Mouse (Mus musculus) adrenal gland, adult 18-20 months (tissue): ENCODE data around the gene Olfr65. TPM values are rescaled to one million over a fixed set of nuclear protein-coding genes. Genes with fewer than 3 reads are reported as not detected.

ENCODE experiments used
- total RNA-seq, 2 experiments: library from RNA; stranded (reverse); gene quantifications; 1 replicate in 1 of 2; 2 replicates in 1 of 2; pipeline ENCODE4 v1.2.3; 2021

Olfr65 gene
- total RNA-seq, 2 experiments from 2014 or later, result not detected

Other genes starting within 250 kb of the Olfr65 start
- not detected for gene Olfr623, start 239.8 kb upstream of the Olfr65 start, total RNA-seq
- gene Olfr624, start 232.3 kb upstream of the Olfr65 start, total RNA-seq, result not detected
- not detected for gene Olfr625-ps1, start 220.8 kb upstream of the Olfr65 start, total RNA-seq
- gene Olfr243, start 188.8 kb upstream of the Olfr65 start, total RNA-seq, result not detected
- gene Olfr628, start 173.1 kb upstream of the Olfr65 start, total RNA-seq, result not detected
- gene Olfr629, start 158.5 kb upstream of the Olfr65 start, total RNA-seq, result not detected
- not detected for gene Olfr630, start 146.2 kb upstream of the Olfr65 start, total RNA-seq
- not detected for gene Olfr69, start 131.9 kb upstream of the Olfr65 start, total RNA-seq
- gene Olfr68, start 123.8 kb upstream of the Olfr65 start, total RNA-seq, result not detected
- gene Olfr67, start 111.7 kb upstream of the Olfr65 start, total RNA-seq, result not detected
- 100 to 1,000 TPM; 185 to 588 TPM for gene Hbb-bt, start 89.5 kb upstream of the Olfr65 start, total RNA-seq
- gene Hbb-bs, start 75.4 kb upstream of the Olfr65 start, total RNA-seq, result 1,000 to 10,000 TPM; 1,754 to 4,577 TPM
- not detected for gene Hbb-bh2, start 63.0 kb upstream of the Olfr65 start, total RNA-seq
- not detected for gene Hbb-bh1, start 60.3 kb upstream of the Olfr65 start, total RNA-seq
- gene Hbb-y, start 50.3 kb upstream of the Olfr65 start, total RNA-seq, result not detected
- gene Olfr66, start 17.2 kb upstream of the Olfr65 start, total RNA-seq, result not detected
- gene Olfr64, start 9.0 kb upstream of the Olfr65 start, total RNA-seq, result not detected
- not detected for gene Olfr631, start 25.3 kb downstream of the Olfr65 start, total RNA-seq
- gene Olfr632, start 30.9 kb downstream of the Olfr65 start, total RNA-seq, result not detected
- gene Olfr633, start 41.0 kb downstream of the Olfr65 start, total RNA-seq, result not detected
- under 1 TPM in 1 of 2 experiments, not detected in 1; 0.03 TPM for gene Olfr635, start 67.7 kb downstream of the Olfr65 start, total RNA-seq
- not detected for gene Olfr638, start 95.3 kb downstream of the Olfr65 start, total RNA-seq
- under 1 TPM in 1 of 2 experiments, not detected in 1; 0.10 TPM for gene Olfr639, start 113.8 kb downstream of the Olfr65 start, total RNA-seq
- not detected for gene Olfr640, start 122.1 kb downstream of the Olfr65 start, total RNA-seq
- gene Olfr641, start 132.0 kb downstream of the Olfr65 start, total RNA-seq, result not detected
- not detected for gene Olfr642, start 149.2 kb downstream of the Olfr65 start, total RNA-seq
- not detected for gene 4930516K23Rik, start 158.0 kb downstream of the Olfr65 start, total RNA-seq
- gene Olfr644, start 168.4 kb downstream of the Olfr65 start, total RNA-seq, result not detected
- not detected for gene Olfr645, start 182.0 kb downstream of the Olfr65 start, total RNA-seq
- gene Olfr646, start 201.4 kb downstream of the Olfr65 start, total RNA-seq, result not detected
- not detected for gene Ubqln5, start 226.3 kb downstream of the Olfr65 start, total RNA-seq
- gene Olfr643, start 233.9 kb downstream of the Olfr65 start, total RNA-seq, result not detected
- not detected for gene Ubqln3, start 239.8 kb downstream of the Olfr65 start, total RNA-seq
- not detected for gene Ubqlnl, start 247.1 kb downstream of the Olfr65 start, total RNA-seq